Mouse (Mus musculus): Measurements from ENCODE around the gene Mus81. TPM values are rescaled to one million over a fixed set of nuclear protein-coding genes. Genes with fewer than 3 reads are reported as not detected.
"Not testable (repeated sequence)": the region's sequence is repeated elsewhere in the genome, so short reads cannot be mapped to it uniquely, and the experiment has no call there.

The Mus81 gene
- polyA plus RNA-seq, 1 experiment from 2014 or later, result 50.1 TPM

DNA sequence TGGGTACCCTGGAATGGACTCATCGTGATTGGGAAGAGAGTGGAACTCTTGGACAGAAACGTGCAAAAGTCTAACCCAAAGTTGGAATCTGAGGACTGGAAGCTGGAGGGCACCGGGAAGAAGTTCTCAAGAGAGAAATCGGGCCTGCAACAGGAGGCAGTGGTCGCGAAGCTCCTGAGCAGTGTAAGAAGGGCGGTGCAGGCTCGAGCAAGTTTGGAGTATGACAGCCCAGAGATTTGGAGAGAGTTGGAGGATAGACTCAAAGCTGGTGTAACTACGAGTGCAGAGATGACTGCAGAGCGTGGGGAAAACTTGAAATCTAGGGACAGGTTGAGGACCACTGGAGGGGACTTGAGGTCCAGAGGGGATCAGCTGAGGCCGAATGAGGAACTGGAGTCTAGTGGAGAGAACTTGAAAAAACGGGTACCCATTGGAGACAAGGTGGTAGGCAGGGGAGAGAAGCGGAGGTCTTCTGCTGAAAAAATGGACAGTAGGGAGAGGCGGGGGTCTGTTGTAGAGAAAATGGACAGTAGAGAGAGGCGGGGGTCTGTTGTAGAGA is 23.0 kb upstream of the Mus81 start:
- Histone ChIP-seq H3K36me3 (no peaks in the 10 kb centered on the region), H3K27me3 (no peaks in the 10 kb centered on the region), H3K9me3 (peaks cover 7% of the 10 kb centered on the region; the same call in 1 of the 2 replicates), H3K9ac (replicated peaks) (peak overlapping the region; percentile 54; the same call in 1 of the 2 replicates), H3K27ac (replicated peaks) (0 out of 2 replicates have a peak overlapping the region, but pooled peaks have one; percentile 15), H3K4me3 (peak overlapping the region; percentile 50), H3K4me2 (replicated peaks) (peak overlapping the region; percentile 76), H3K4me1 (peaks cover 21% of the 10 kb centered on the region)
- no peak for ATAC-seq (ENCODE audit: low FRiP score, low read depth)
- WGBS, result 54% methylated on average over 15 of the region's 15 CpGs

DNA sequence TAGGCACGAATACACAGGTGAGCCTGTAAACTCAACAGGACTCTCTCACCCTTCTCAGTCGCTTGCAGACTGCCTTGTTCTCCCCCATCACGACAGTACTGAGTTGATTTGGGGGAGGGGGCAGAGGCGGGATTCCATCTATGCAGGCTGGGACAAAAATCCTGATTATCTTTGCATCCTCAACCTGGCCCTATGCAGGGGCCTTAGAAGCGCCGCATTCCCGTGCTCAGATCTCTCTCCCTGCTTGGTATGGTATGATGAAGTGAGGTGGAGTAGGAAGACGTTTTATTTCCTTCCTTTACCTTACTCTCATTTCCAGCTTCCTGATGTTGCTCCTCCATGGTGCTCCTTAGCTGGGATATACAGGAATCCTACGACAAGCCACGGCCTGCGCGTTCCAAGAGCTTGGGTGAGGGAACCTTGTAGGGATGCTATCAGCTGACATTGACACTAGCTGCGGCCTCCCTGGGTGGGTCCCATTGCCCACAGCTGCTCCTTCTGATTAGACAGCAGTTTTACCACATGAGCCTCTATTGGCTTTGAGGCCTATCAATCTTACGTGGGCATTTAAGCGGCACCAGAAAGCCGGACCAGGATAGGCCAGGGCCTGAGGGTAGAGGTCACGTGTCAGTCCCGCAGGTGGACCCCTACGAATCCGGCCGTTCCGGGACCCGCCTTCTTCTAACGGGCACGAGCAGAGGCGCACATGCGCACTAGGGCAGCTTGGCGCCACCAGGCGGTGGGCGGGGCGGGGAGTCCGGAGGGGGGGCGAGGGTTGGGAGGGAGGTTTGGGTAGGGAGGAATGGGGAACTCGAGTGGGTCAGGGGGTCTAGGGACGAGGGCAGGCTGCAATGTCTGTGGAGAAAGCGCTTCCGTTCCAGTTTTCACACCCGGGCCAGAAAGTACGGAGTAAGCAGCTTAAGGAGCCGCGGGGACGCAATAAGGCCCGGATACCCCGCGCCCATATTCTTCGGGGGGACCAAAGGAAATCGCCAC is 22.1 kb upstream of the Mus81 start, which contains the start of gene Snx32:
Gene Snx32 (minus strand): TSS at position 508 of the 996 bp plus-strand sequence.
- H3K4me2 ChIP-seq (replicated peaks), result peak within 1 kb of the TSS; percentile 76
- H3K36me3 ChIP-seq, result no peaks in the 10 kb centered on the region
- WGBS, result 4% methylated on average over 47 of the region's 47 CpGs
- H3K4me1 ChIP-seq, result peaks cover 21% of the 10 kb centered on the region
- H3K9me3 ChIP-seq, result peaks cover 7% of the 10 kb centered on the region; the same call in 1 of the 2 replicates
- peak within 1 kb of the TSS; percentile 50 for H3K4me3 ChIP-seq
- H3K9ac ChIP-seq (replicated peaks), result peak within 1 kb of the TSS; percentile 54
- no peaks in the 10 kb centered on the region for H3K27me3 ChIP-seq
- H3K27ac ChIP-seq (replicated peaks), result peak within 1 kb of the TSS; percentile 66
- ATAC-seq (ENCODE audit: low FRiP score, low read depth), result peak; percentile 100

DNA sequence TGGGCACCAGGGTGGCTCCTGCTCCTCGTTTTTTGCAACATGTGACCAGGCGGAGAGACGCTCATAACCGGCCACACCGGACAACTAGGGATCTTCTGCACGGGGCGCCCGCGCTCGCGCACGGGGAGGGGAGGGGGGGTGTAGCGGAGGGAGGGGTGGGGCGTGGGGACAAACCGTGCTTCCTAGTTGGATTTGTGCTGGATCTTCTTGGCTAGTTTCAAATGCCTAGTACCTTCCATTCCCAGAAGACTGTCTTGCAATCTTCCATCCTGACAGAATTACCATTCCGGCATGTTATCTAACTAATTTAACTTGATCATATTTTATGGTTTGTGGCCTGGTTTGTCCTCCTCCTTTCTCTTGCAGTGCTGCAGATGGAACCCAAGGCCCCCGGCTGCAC is 15.5 kb upstream of the Mus81 start, which contains the start of gene 1700020D05Rik:
Gene 1700020D05Rik (minus strand): TSS at position 101 of the 400 bp plus-strand sequence.
- no peak within 1 kb of the TSS for H3K4me2 ChIP-seq (replicated peaks)
- H3K9ac ChIP-seq (replicated peaks), result no peak within 1 kb of the TSS
- H3K27ac ChIP-seq (replicated peaks), result no peak within 1 kb of the TSS
- H3K9me3 ChIP-seq, result 0 out of 2 replicates have a peak, but pooled peaks cover 4% of the 10 kb centered on the region
- H3K27me3 ChIP-seq, result no peaks in the 10 kb centered on the region; the same call in 1 of the 2 replicates
- no peaks in the 10 kb centered on the region for H3K4me1 ChIP-seq
- H3K36me3 ChIP-seq, result peaks cover 3% of the 10 kb centered on the region; the same call in 1 of the 2 replicates
- ATAC-seq (ENCODE audit: low FRiP score, low read depth), result no peak
- H3K4me3 ChIP-seq, result no peak within 1 kb of the TSS
- 58% methylated on average over 17 of the region's 17 CpGs for WGBS

DNA sequence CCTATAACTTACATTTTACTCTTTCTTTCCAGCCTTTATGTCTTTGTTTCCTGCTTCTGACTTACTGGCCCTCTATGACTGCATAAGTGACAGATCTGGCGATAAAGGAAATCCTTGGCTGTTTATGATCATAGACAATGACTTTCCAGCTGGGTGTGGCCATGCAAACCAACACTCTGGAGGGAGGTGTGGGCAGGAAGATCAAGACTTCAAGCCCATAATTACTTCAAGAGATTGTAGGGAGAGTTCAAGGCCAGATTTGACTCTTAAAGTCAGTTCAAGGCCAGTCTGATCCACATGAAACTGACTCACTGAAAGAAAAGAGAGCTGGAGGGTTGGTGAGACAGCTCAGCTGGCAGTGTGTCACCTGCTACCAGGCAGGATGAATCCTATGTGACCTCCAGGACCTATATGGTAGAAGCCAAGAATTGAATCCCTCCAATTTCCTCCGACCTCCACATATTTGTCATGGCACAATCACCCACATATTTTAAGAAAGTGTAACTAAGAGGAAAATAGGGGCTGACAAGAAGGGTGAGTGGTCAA is 12.2 kb upstream of the Mus81 start:
- ATAC-seq (ENCODE audit: low FRiP score, low read depth), result no peak
- no peaks in the 10 kb centered on the region for H3K4me1 ChIP-seq
- H3K27ac ChIP-seq (replicated peaks), result no peak overlapping the region
- no peak overlapping the region for H3K4me3 ChIP-seq
- H3K4me2 ChIP-seq (replicated peaks), result no peak overlapping the region
- no peaks in the 10 kb centered on the region; the same call in 1 of the 2 replicates for H3K27me3 ChIP-seq
- 91% methylated on average over 2 of the region's 2 CpGs for WGBS
- peaks cover 30% of the 10 kb centered on the region for H3K36me3 ChIP-seq
- no peaks in the 10 kb centered on the region for H3K9me3 ChIP-seq
- H3K9ac ChIP-seq (replicated peaks), result no peak overlapping the region

DNA sequence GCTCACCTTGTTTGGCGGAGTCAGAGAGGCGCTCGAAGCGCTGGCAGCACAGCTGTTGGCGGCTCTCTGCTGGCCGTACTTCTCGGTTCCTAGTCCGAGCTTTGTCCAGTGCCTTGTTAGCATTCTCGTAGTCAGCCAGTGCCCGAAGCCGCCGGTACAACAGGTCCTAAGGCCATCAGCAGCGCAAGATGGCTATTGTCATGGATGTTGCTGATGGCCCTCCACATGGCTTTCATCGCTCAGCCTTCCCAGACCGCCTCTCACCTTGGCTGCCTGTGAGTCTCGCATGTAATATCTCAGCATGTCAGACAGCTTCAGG is 7.8 kb upstream of the Mus81 start:
- Histone ChIP-seq H3K27ac (replicated peaks) (0 out of 2 replicates have a peak overlapping the region, but pooled peaks have one; percentile 17), H3K4me3 (no peak overlapping the region), H3K36me3 (peaks cover 58% of the 10 kb centered on the region), H3K9ac (replicated peaks) (no peak overlapping the region), H3K9me3 (no peaks in the 10 kb centered on the region), H3K27me3 (no peaks in the 10 kb centered on the region), H3K4me1 (peaks cover 18% of the 10 kb centered on the region), H3K4me2 (replicated peaks) (no peak overlapping the region)
- 87% methylated on average over 16 of the region's 16 CpGs for WGBS
- no peak for ATAC-seq (ENCODE audit: low FRiP score, low read depth)

DNA sequence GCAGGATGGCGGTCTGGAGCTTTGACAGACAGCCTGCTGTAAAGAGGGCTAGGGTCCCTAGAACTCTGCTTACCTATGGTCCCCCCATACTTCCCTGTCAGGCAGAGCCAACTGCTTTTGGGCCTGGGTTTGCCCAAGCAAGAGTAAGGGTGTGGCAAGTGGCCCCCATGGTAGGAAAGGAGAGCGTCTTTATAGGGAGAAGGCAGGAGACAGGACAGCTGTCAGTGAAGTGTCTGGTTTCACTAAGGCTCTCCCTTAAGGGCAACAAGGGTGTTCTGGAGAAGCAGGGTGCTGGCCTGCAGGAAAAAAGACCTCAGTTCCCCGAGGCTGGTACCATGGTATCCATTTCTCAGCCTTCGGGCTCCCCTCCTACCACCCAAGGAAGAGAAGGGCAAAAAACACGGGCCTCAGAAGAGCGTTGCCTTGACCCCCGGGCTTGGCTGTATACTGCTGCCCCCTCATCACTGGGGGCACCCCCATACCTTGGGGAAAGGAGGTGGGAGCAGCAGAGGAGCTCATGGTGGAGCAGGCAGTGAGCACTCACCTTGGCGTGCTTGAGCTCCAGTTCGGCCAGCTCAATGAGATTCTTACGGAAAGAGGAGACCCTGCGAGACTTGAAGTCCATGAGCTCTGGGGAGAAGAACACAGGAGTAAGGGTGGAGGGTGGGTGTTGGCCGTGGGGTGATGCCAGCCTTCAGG is 7.3 kb upstream of the Mus81 start:
- H3K36me3 ChIP-seq, result peaks cover 58% of the 10 kb centered on the region
- ATAC-seq (ENCODE audit: low FRiP score, low read depth), result no peak
- H3K4me1 ChIP-seq, result peaks cover 18% of the 10 kb centered on the region
- WGBS, result 81% methylated on average over 12 of the region's 12 CpGs
- H3K9me3 ChIP-seq, result no peaks in the 10 kb centered on the region
- no peak overlapping the region for H3K4me3 ChIP-seq
- H3K27ac ChIP-seq (replicated peaks), result no peak overlapping the region
- H3K4me2 ChIP-seq (replicated peaks), result no peak overlapping the region
- no peaks in the 10 kb centered on the region for H3K27me3 ChIP-seq
- no peak overlapping the region for H3K9ac ChIP-seq (replicated peaks)

DNA sequence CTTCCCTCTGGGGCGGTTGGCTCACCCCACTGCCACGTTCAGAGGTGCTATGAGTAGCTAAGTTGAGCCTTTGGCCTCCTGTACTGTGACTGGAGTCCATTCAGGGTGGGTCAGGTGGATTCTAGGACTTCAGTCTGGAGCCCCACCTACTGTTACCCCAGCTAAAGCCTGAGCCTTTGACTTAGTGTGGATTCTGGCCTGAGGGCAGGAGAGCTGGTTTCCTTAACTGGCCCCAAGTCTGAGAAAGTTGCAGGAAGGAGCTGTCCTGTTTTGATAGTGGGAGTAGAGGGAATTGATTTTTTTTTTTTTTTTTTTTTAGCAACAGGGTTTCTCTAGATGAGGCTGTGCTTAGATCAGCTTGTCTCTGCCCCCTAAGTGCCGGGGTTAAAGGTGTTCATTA is 6.1 kb upstream of the Mus81 start:
- no peak overlapping the region for H3K4me2 ChIP-seq (replicated peaks)

DNA sequence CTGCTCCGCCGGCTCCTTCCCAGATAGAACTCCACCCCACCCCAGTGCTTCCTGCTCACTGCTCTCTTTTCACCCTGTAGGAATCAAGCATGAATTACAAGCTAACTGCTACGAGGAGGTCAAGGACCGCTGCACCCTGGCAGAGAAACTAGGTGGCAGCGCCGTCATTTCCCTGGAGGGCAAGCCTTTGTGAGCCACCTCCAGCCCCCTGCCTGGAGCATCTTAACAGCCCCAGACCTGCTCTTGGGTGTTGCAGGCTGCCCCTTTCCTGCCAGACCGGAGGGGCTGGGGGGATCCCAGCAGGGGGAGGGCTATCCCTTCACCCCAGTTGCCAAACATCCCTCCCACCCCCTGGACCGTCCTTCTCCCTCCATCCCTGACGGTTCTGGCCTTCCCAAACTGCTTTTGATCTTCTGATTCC is 5.1 kb upstream of the Mus81 start:
- not testable (repeated sequence) for H3K4me3 ChIP-seq; H3K4me2 ChIP-seq (replicated peaks)

More for the DNA sequence above, 6.1 kb upstream of the Mus81 start:
- 84% methylated on average over 3 of the region's 3 CpGs for WGBS
- Histone ChIP-seq H3K36me3 (peaks cover 58% of the 10 kb centered on the region), H3K9ac (replicated peaks) (no peak overlapping the region), H3K4me3 (no peak overlapping the region), H3K27ac (replicated peaks) (no peak overlapping the region), H3K4me1 (peaks cover 18% of the 10 kb centered on the region), H3K9me3 (no peaks in the 10 kb centered on the region), H3K27me3 (no peaks in the 10 kb centered on the region)
- no peak for ATAC-seq (ENCODE audit: low FRiP score, low read depth)

DNA sequence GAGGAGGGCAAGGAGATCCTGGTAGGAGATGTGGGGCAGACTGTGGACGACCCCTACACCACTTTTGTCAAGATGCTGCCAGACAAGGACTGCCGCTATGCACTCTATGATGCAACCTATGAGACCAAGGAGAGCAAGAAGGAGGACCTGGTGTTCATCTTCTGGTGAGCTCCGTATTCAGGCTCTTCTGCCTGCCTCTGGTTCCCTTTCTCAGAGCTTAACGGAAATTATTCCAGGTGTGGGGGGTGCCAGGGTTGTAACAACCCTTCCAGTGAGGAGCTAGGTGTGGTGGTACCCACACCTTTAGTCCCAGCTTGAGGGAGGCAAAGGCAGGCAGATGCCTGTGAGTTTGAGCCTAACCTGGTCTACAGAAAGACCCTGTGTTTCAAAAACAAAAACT is 4.4 kb upstream of the Mus81 start:
- Histone ChIP-seq H3K4me1 (peaks cover 22% of the 10 kb centered on the region), H3K4me3 (0 out of 2 replicates have a peak overlapping the region, but pooled peaks have one; percentile 3), H3K27ac (replicated peaks) (no peak overlapping the region), H3K9ac (replicated peaks) (no peak overlapping the region), H3K27me3 (no peaks in the 10 kb centered on the region), H3K4me2 (replicated peaks) (peak overlapping the region; percentile 70), H3K36me3 (peaks cover 53% of the 10 kb centered on the region), H3K9me3 (no peaks in the 10 kb centered on the region)
- 85% methylated on average over 4 of the region's 4 CpGs for WGBS
- no peak for ATAC-seq (ENCODE audit: low FRiP score, low read depth)

More for the DNA sequence above, 5.1 kb upstream of the Mus81 start:
- WGBS, result 67% methylated on average over 9 of the region's 9 CpGs
- not testable (repeated sequence) for H3K27ac ChIP-seq (replicated peaks); ATAC-seq (ENCODE audit: low FRiP score, low read depth); H3K9ac ChIP-seq (replicated peaks); H3K27me3 ChIP-seq; H3K9me3 ChIP-seq
- Histone ChIP-seq H3K36me3 (peaks cover 58% of the 10 kb centered on the region), H3K4me1 (peaks cover 21% of the 10 kb centered on the region)

DNA sequence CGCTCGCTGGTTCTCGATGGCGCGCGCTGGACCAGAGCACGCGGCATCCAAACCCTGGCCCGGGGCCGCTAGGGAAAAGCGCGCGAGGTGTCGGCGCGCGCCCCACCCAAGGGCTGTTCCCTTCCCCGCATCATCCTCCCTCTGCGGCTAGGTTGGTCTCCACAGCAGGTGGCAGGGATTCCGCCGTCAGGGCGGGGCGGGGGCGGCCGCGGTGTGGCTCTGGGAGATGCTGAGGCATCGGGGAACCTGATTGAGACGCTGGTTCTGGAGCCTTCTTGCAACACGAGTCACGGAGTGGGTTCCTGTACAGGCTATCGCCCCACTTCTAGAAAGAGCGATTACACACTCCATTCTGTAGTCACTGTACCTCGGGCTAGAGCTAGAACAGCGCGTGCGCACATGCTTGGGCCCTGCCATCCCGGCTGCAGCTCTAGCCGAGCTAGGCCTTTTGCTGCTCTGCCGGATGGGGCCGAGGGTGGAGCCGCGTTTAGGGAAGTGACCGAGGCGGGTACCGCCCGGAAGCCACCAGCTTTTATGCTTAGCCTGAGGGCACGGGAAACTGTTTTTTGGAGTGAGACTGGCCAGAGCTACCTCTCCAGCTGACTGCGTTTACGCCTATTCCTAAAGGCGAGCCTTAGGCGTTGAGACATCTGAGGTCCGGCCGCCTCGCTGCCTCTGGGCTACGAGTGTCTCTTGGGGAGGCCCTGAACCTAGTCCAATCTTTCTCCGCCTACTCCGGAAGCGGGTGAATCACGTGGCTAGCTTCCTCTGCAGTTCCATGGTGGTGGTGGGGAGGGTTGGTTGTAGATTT is 2.9 kb upstream of the Mus81 start:
- H3K9me3 ChIP-seq, result no peaks in the 10 kb centered on the region
- peaks cover 42% of the 10 kb centered on the region for H3K36me3 ChIP-seq
- peak overlapping the region; percentile 98 for H3K9ac ChIP-seq (replicated peaks)
- H3K4me2 ChIP-seq (replicated peaks), result peak overlapping the region; percentile 70
- WGBS, result under 1% methylated on average over 54 of the region's 59 CpGs
- H3K27me3 ChIP-seq, result no peaks in the 10 kb centered on the region
- peak overlapping the region; percentile 90 for H3K4me3 ChIP-seq
- H3K4me1 ChIP-seq, result peaks cover 31% of the 10 kb centered on the region
- H3K27ac ChIP-seq (replicated peaks), result peak overlapping the region; percentile 99
- ATAC-seq (ENCODE audit: low FRiP score, low read depth), result peak; percentile 24

All from midbrain, embryonic 12.5 days (tissue).